ENCODE assay signal across 21 mouse cellular contexts in genomic region chr14:28457428-28457827, GRCm38 (mm10). TPM values are rescaled to one million over a fixed set of nuclear protein-coding genes. Genes with fewer than 3 reads are reported as not detected.
DNase-seq lines count a peak whose midpoint lies in the region; ATAC-seq and TF ChIP-seq lines count a peak whose summit lies in the region.
"Had no signal": no experiment of that assay in that cellular context is flagged by ENCODE, and none has a peak within 500 bp of the region (broad histone marks: within the 10 kb centered on the region; RNA-seq: fewer than 3 reads in every experiment).

No protein-coding gene starts in this region.

- ATAC-seq in intestine, embryonic 15.5 days, result peak; percentile 66
- ATAC-seq in intestine, embryonic 16.5 days, result peak; percentile 65
- ATAC-seq in intestine, postnatal 0 days, result peak; percentile 7; the same call in 1 of the 2 replicates
- no peak for ATAC-seq in frontal cortex, adult (ENCODE audit: low TSS enrichment)
- ATAC-seq in kidney, embryonic 14.5 days (ENCODE audit: low FRiP score, low TSS enrichment), result no peak
- ATAC-seq: activated CD4-positive, CD25-positive, alpha-beta regulatory T cell, adult 4 months; CD4-positive, CD25-positive, alpha-beta regulatory T cell, adult 4 months; Patski had no signal

- no peak overlapping the region for H3K27ac ChIP-seq in intestine, embryonic 15.5 days
- H3K27ac ChIP-seq in intestine, embryonic 16.5 days (ENCODE audit: low read length), result no peak overlapping the region
- no peak overlapping the region for H3K27ac ChIP-seq in intestine, postnatal 0 days (ENCODE audit: low read depth, low read length)
- no peak overlapping the region for H3K27ac ChIP-seq in kidney, embryonic 14.5 days (ENCODE audit: low read depth, low read length)

- no peaks in the 10 kb centered on the region for H3K4me1 ChIP-seq in intestine, embryonic 15.5 days (replicated peaks)
- H3K4me1 ChIP-seq in intestine, embryonic 16.5 days (ENCODE audit: control insufficient read depth, insufficient read depth, low read length), result no peaks in the 10 kb centered on the region
- 0 out of 2 replicates have a peak, but pooled peaks cover 3% of the 10 kb centered on the region for H3K4me1 ChIP-seq in intestine, postnatal 0 days (replicated peaks; ENCODE audit: control insufficient read depth, insufficient read depth, low read length)
- H3K4me1 ChIP-seq in kidney, embryonic 14.5 days (ENCODE audit: control insufficient read depth, insufficient read depth, low read length), result no peaks in the 10 kb centered on the region

- H3K9ac ChIP-seq in intestine, embryonic 15.5 days, result no peak overlapping the region
- no peak overlapping the region for H3K9ac ChIP-seq in intestine, embryonic 16.5 days (ENCODE audit: low read depth, low read length)
- H3K9ac ChIP-seq in intestine, postnatal 0 days (ENCODE audit: low read depth, low read length), result no peak overlapping the region
- no peak overlapping the region for H3K9ac ChIP-seq in kidney, embryonic 14.5 days (ENCODE audit: low read depth, low read length)

- H3K9me3 ChIP-seq in intestine, embryonic 15.5 days, result no peaks in the 10 kb centered on the region
- H3K9me3 ChIP-seq in intestine, embryonic 16.5 days (ENCODE audit: control insufficient read depth, low read length), result no peaks in the 10 kb centered on the region
- H3K9me3 ChIP-seq in intestine, postnatal 0 days (ENCODE audit: control insufficient read depth), result no peaks in the 10 kb centered on the region
- no peaks in the 10 kb centered on the region for H3K9me3 ChIP-seq in kidney, embryonic 14.5 days (ENCODE audit: control insufficient read depth, low read length)

- no peak overlapping the region for H3K4me2 ChIP-seq in intestine, embryonic 15.5 days (replicated peaks)
- no peak overlapping the region for H3K4me2 ChIP-seq in intestine, embryonic 16.5 days (ENCODE audit: low read depth, low read length)
- no peak overlapping the region for H3K4me2 ChIP-seq in intestine, postnatal 0 days (replicated peaks; ENCODE audit: low read depth)
- no peak overlapping the region for H3K4me2 ChIP-seq in kidney, embryonic 14.5 days (replicated peaks; ENCODE audit: low read depth, low read length)

- H3K36me3 ChIP-seq in intestine, embryonic 15.5 days, result no peaks in the 10 kb centered on the region
- no peaks in the 10 kb centered on the region for H3K36me3 ChIP-seq in intestine, embryonic 16.5 days (ENCODE audit: control insufficient read depth, insufficient read depth, low read length)
- H3K36me3 ChIP-seq in intestine, postnatal 0 days (ENCODE audit: control insufficient read depth, insufficient read depth), result no peaks in the 10 kb centered on the region
- H3K36me3 ChIP-seq in kidney, embryonic 14.5 days (ENCODE audit: control insufficient read depth, insufficient read depth, low read length), result no peaks in the 10 kb centered on the region
- H3K36me3 ChIP-seq: G1E had no signal

- H3K4me3 ChIP-seq in intestine, embryonic 15.5 days (replicated peaks), result no peak overlapping the region
- no peak overlapping the region for H3K4me3 ChIP-seq in intestine, embryonic 16.5 days (ENCODE audit: low read length)
- no peak overlapping the region for H3K4me3 ChIP-seq in intestine, postnatal 0 days (ENCODE audit: low read depth, low read length)
- H3K4me3 ChIP-seq in kidney, embryonic 14.5 days (ENCODE audit: low read length), result no peak overlapping the region

- TF ChIP-seq CTCF in intestine, postnatal 0 days (IDR thresholded peaks at IDR 0.05; ENCODE audit: low read depth), result no peak

- H3K27me3 ChIP-seq in intestine, embryonic 15.5 days (replicated peaks), result no peaks in the 10 kb centered on the region
- no peaks in the 10 kb centered on the region for H3K27me3 ChIP-seq in intestine, embryonic 16.5 days (replicated peaks; ENCODE audit: control insufficient read depth, insufficient read depth, low read length)
- no peaks in the 10 kb centered on the region for H3K27me3 ChIP-seq in intestine, postnatal 0 days (replicated peaks; ENCODE audit: control insufficient read depth, insufficient read depth, low read length)
- H3K27me3 ChIP-seq in kidney, embryonic 14.5 days (ENCODE audit: control insufficient read depth, insufficient read depth, low read length), result no peaks in the 10 kb centered on the region
- H3K27me3 ChIP-seq: CH12.LX, Patski had no signal

- DNase-seq in kidney, postnatal 10 days, result no peak
- DNase-seq: adrenal gland, adult 2 months; adrenal gland, adult 8-10 months; adrenal gland, postnatal 10 days; adrenal gland, postnatal 14 days; adrenal gland, postnatal 25 days; adrenal gland, postnatal 36 days; B cell, adult 2 months; cerebellum, adult 11 months; cerebellum, adult 11-12 months; cerebellum, adult 18-20 months had no signal

- 53% methylated on average over 3 of the region's 3 CpGs for WGBS in intestine, embryonic 15.5 days
- WGBS in intestine, embryonic 16.5 days, result 50% methylated on average over 3 of the region's 3 CpGs
- WGBS in intestine, postnatal 0 days, result 32% methylated on average over 3 of the region's 3 CpGs
- WGBS in kidney, embryonic 14.5 days, result 76% methylated on average over 3 of the region's 3 CpGs

RNA-seq across cellular contexts. Expression of gene Wnt5a, which starts 47.1 kb away (rescaled TPM):
- 23.2 and 27.4 TPM in 2 replicates for polyA plus RNA-seq in intestine, embryonic 15.5 days (2015; fragmentation: Nextera tagmentation; extraction: Ambion mirVana)
- 15.9 and 17.6 TPM in 2 replicates for polyA plus RNA-seq in intestine, embryonic 16.5 days (2015; fragmentation: Nextera tagmentation; extraction: Ambion mirVana)
- polyA plus RNA-seq in intestine, postnatal 0 days (2015; fragmentation: Nextera tagmentation; extraction: Ambion mirVana), result 11.6 and 12.0 TPM in 2 replicates
- 13.1 and 21.0 TPM in 2 replicates for polyA plus RNA-seq in kidney, embryonic 14.5 days (2014; fragmentation: Nextera tagmentation; extraction: Ambion mirVana)
- polyA plus RNA-seq: activated CD4-positive, CD25-positive, alpha-beta regulatory T cell, adult 4 months; CD4-positive, CD25-positive, alpha-beta regulatory T cell, adult 4 months; G1E had no signal

Comparison
In these comparisons a context has a peak if more than half of its experiments do, and no peak if none do; other contexts are left out.
1. ATAC-seq: peak in intestine, embryonic 15.5 days (single experiment), intestine, embryonic 16.5 days (single experiment) and intestine, postnatal 0 days (single experiment); none in frontal cortex, adult (single experiment) and kidney, embryonic 14.5 days (single experiment).